Mouse (Mus musculus) E14TG2a.4 (cell line): ENCODE data around the gene Six2.

ENCODE experiments used
- CTCF ChIP-seq: conservative IDR thresholded peaks from 2 replicates; pipeline ENCODE4 v1.5.1; 2014; ENCODE audit warnings: low read length
- POU5F1 ChIP-seq: IDR thresholded peaks from 2 replicates; pipeline ENCODE4 v1.6.1; 2014; ENCODE audit warnings: low read length, borderline replicate concordance

DNA sequence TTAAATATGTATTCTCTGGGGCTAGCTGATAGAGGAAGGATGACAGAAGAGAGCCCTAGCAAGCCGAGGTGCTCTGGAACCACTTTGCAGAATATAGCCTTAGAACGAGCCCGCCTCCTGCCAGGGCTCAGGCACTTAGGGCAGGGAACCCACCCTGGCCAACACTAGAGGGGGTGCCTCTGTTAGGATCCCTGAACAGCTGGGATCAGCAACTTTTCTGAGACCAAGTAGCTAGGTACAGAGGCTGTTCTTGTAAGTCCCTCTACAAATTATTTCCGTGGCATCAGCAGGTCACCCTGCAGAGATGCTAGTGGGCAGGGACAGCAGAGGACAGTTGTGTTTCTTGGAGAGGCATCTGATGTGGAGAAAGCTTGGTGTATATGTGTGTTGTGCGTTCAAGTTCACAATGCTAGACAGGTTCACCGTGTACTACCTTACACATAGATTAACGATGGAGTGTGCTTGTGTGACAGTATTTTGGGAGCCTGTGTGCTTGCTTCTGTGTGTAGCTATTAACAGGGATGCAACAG lies 5.8 kb downstream of the Six2 start:
- no peak for TF ChIP-seq CTCF
- TF ChIP-seq POU5F1: no peak
